Mouse (Mus musculus): ENCODE data around the gene Mical3. TPM values are rescaled to one million over a fixed set of nuclear protein-coding genes. Genes with fewer than 3 reads are reported as not detected.

Gene Mical3
- polyA plus RNA-seq, 2 experiments from 2014 or later = 7.1 to 9.1 TPM

- ATAC-seq = no peak
Measured at GRCm38 (mm10) chr6:121145010-121145604, 14.3 kb upstream of the Mical3 start.

- ATAC-seq = no peak
Measured at GRCm38 (mm10) chr6:121144066-121144465, 13.3 kb upstream of the Mical3 start.

- ATAC-seq = no peak
Measured at GRCm38 (mm10) chr6:121143439-121143838, 12.6 kb upstream of the Mical3 start.

- no peak for ATAC-seq
Measured at GRCm38 (mm10) chr6:121142298-121142697, 11.5 kb upstream of the Mical3 start.

- ATAC-seq = no peak
Measured at GRCm38 (mm10) chr6:121139271-121139670, 8.5 kb upstream of the Mical3 start.

- ATAC-seq = no peak
Measured at GRCm38 (mm10) chr6:121138338-121139040, 7.7 kb upstream of the Mical3 start.

GRCm38 (mm10) chr6:121137222-121137621 lies 6.4 kb upstream of the Mical3 start:
- no peak for ATAC-seq

GRCm38 (mm10) chr6:121134884-121135283 lies 4.1 kb upstream of the Mical3 start:
- no peak for ATAC-seq

- ATAC-seq = no peak
Measured at GRCm38 (mm10) chr6:121134249-121134648, 3.5 kb upstream of the Mical3 start.

GRCm38 (mm10) chr6:121130039-121130705 lies 627 bp downstream of the Mical3 start:
- ATAC-seq = peak; percentile 90

- ATAC-seq = no peak
Measured at GRCm38 (mm10) chr6:121129506-121129905, 1.3 kb downstream of the Mical3 start.

- no peak for ATAC-seq
Measured at GRCm38 (mm10) chr6:121128736-121129135, 2.1 kb downstream of the Mical3 start.

GRCm38 (mm10) chr6:121127726-121128125 lies 3.1 kb downstream of the Mical3 start:
- ATAC-seq = no peak

GRCm38 (mm10) chr6:121126202-121126601 lies 4.6 kb downstream of the Mical3 start:
- no peak for ATAC-seq

- ATAC-seq = no peak
Measured at GRCm38 (mm10) chr6:121122739-121123241, 8.0 kb downstream of the Mical3 start.

- no peak for ATAC-seq
Measured at GRCm38 (mm10) chr6:121120776-121121175, 10.0 kb downstream of the Mical3 start.

- ATAC-seq = no peak
Measured at GRCm38 (mm10) chr6:121117971-121118755, 12.6 kb downstream of the Mical3 start.

GRCm38 (mm10) chr6:121117142-121117541 lies 13.7 kb downstream of the Mical3 start:
- ATAC-seq = no peak

GRCm38 (mm10) chr6:121116434-121116833 lies 14.4 kb downstream of the Mical3 start:
- no peak for ATAC-seq

GRCm38 (mm10) chr6:121111448-121112055 lies 19.2 kb downstream of the Mical3 start:
- no peak for ATAC-seq

- ATAC-seq = peak; percentile 88
Measured at GRCm38 (mm10) chr6:121109998-121110603, 20.7 kb downstream of the Mical3 start.

Measured in activated CD4-positive, CD25-positive, alpha-beta regulatory T cell, adult 4 months (primary cell).